Mouse (Mus musculus) liver, embryonic 14.5 days (tissue): ENCODE data around the gene Lrp1.

ENCODE experiments used
- CTCF ChIP-seq: IDR thresholded peaks from 2 replicates; pipeline ENCODE4 v1.5.1; 2016; ENCODE audit warnings: antibody characterized with exemption, low read depth, control low read depth
- EP300 ChIP-seq: IDR thresholded peaks from 2 replicates; pipeline ENCODE4 v1.6.1; 2016; ENCODE audit warnings: antibody characterized with exemption, low read depth

GRCm38 (mm10) chr10:127515271-127515982 is 105.5 kb downstream of the Lrp1 start:
- TF ChIP-seq EP300 (no peak), CTCF (no peak)
